Mouse (Mus musculus) heart, embryonic 16.5 days (tissue): Measurements from ENCODE around the gene Ackr2. TPM values are rescaled to one million over a fixed set of nuclear protein-coding genes. Genes with fewer than 3 reads are reported as not detected.
A peak's percentile ranks its signal among the peaks of the same experiment; 100 is the strongest.

Experiments used
- ATAC-seq: fragments of 200-750 bp; cut with Nextera tagmentation; replicated peaks from 2 replicates; pipeline ENCODE4 v1.8.0; 2017; ENCODE audit warnings: moderate number of reproducible peaks; ENCODE audit not compliant: insufficient read depth, low FRiP score; ENCODE audit errors: extremely low read depth
- H3K27ac ChIP-seq: fragments of 300-500 bp; sonication (generic); 2 replicates; pipeline ENCODE4 v1.5.1; 2014; ENCODE audit warnings: mild to moderate bottlenecking, low read length, control low read depth, moderate library complexity
- H3K27me3 ChIP-seq: fragments of 300-500 bp; sonication (generic); 2 replicates; pipeline ENCODE4 v1.6.1; 2014; ENCODE audit warnings: low read length, mixed read lengths; ENCODE audit not compliant: control insufficient read depth, insufficient read depth
- H3K36me3 ChIP-seq: fragments of 300-500 bp; sonication (generic); 2 replicates; pipeline ENCODE4 v1.6.1; 2014; ENCODE audit not compliant: control insufficient read depth, insufficient read depth
- H3K4me1 ChIP-seq: fragments of 300-500 bp; sonication (generic); 2 replicates; pipeline ENCODE4 v1.6.1; 2014; ENCODE audit warnings: low read length, mixed read lengths; ENCODE audit not compliant: control insufficient read depth, insufficient read depth
- H3K4me2 ChIP-seq: fragments of 300-500 bp; sonication (generic); 2 replicates; pipeline ENCODE4 v1.6.1; 2014; ENCODE audit warnings: low read depth, mild to moderate bottlenecking, control low read depth, low read length
- H3K4me3 ChIP-seq: fragments of 300-500 bp; sonication (generic); 2 replicates; pipeline ENCODE4 v1.5.1; 2014; ENCODE audit warnings: mild to moderate bottlenecking, control low read depth, low read length
- H3K9ac ChIP-seq: fragments of 300-500 bp; sonication (generic); 2 replicates; pipeline ENCODE4 v1.6.1; 2014; ENCODE audit warnings: low read length, control low read depth
- H3K9me3 ChIP-seq: fragments of 300-500 bp; sonication (generic); replicated peaks from 2 replicates; pipeline ENCODE4 v1.6.1; 2016; ENCODE audit warnings: low read length; ENCODE audit not compliant: control insufficient read depth
- WGBS: fragments of 180-500 bp; shearing (Covaris S2); extraction: QIAGEN DNeasy Blood & Tissue Kit; methylation state at CpG from one replicate; pipeline ENCODE4 v1.1.7; 2014; 5-methylcytosine and 5-hydroxymethylcytosine counted together
- polyA plus RNA-seq: library from polyadenylated mRNA; unstranded; fragments of >200 nt; fragmentation: Nextera tagmentation; extraction: Ambion mirVana; gene quantifications from 2 replicates; pipeline ENCODE4 v1.2.1, GENCODE M21; 2015

Ackr2 gene
- polyA plus RNA-seq, 1 experiment from 2014 or later, result 2.1 TPM

- H3K4me3 ChIP-seq, result peak overlapping the region; percentile 46
- H3K36me3 ChIP-seq, result no peaks in the 10 kb centered on the region
- H3K9me3 ChIP-seq, result no peaks in the 10 kb centered on the region
- ATAC-seq, result 0 out of 2 replicates have a peak, but pooled peaks have one; percentile 9
- H3K9ac ChIP-seq, result peak overlapping the region; percentile 55; the same call in 1 of the 2 replicates
- 0 out of 2 replicates have a peak, but pooled peaks cover 2% of the 10 kb centered on the region for H3K27me3 ChIP-seq
- H3K27ac ChIP-seq, result no peak overlapping the region
- no peaks in the 10 kb centered on the region for H3K4me1 ChIP-seq
- WGBS, result 47% methylated on average over 21 of the region's 21 CpGs
- peak overlapping the region; percentile 58 for H3K4me2 ChIP-seq
Observed at GRCm38 (mm10) chr9:121937944-121938355, 39.8 kb downstream of the Ackr2 start.

- H3K27ac ChIP-seq, result no peak overlapping the region
- H3K9me3 ChIP-seq, result no peaks in the 10 kb centered on the region
- WGBS, result 77% methylated on average over 3 of the region's 3 CpGs
- H3K4me2 ChIP-seq, result no peak overlapping the region
- no peak overlapping the region for H3K9ac ChIP-seq
- no peak for ATAC-seq
- H3K27me3 ChIP-seq, result peaks cover 3% of the 10 kb centered on the region; the same call in 1 of the 2 replicates
- H3K4me3 ChIP-seq, result no peak overlapping the region
- peaks cover under 1% of the 10 kb centered on the region; the same call in 1 of the 2 replicates for H3K4me1 ChIP-seq
- no peaks in the 10 kb centered on the region for H3K36me3 ChIP-seq
Observed at GRCm38 (mm10) chr9:121943005-121943404, 44.9 kb downstream of the Ackr2 start.

DNA sequence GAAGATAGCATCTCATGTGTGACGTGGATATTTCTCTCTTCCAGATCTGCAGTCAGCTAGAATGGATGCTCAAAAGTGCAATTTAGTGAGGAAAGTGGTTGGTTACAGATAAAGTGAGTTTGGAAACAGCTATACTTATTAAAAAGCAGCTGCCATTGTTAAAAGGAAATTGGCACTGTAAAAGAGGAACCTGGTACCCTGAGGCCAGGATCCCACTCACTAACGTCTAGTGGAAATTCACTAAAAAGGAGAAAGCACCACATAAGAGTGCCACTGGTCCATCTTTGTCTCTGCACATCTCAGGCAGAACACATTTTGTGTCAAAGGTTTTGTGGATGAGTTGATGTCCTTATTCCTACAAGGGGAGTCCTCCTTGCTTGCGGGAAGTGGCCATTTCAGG, 45.5 kb downstream of the Ackr2 start:
- no peaks in the 10 kb centered on the region for H3K9me3 ChIP-seq
- no peak overlapping the region for H3K27ac ChIP-seq
- H3K4me2 ChIP-seq, result no peak overlapping the region
- H3K4me3 ChIP-seq, result no peak overlapping the region
- H3K4me1 ChIP-seq, result peaks cover 4% of the 10 kb centered on the region; the same call in 1 of the 2 replicates
- peaks cover 3% of the 10 kb centered on the region; the same call in 1 of the 2 replicates for H3K27me3 ChIP-seq
- WGBS, result 81% methylated on average over 3 of the region's 3 CpGs
- H3K36me3 ChIP-seq, result no peaks in the 10 kb centered on the region
- no peak for ATAC-seq
- H3K9ac ChIP-seq, result no peak overlapping the region

DNA sequence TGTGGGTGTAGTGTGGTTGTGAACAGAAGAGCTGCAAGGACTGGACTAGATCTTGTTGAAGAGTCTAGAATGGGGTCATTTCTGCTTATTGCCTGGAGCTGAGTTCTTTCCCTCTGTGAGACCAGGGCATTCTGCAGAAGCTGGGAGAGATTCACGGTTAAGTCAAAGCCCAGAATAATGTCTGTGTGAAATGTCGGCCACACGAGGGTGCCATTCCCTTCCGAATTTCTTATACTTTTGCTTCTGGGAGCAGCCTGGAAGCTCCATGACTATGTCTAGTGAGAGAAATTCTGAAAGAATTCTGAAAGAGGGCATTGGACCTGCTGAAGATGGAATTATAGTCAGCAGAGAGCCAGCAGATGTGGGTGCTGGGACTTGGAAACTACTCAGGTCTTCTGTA, 49.6 kb downstream of the Ackr2 start:
- H3K4me1 ChIP-seq, result peaks cover 18% of the 10 kb centered on the region
- H3K27me3 ChIP-seq, result peaks cover 3% of the 10 kb centered on the region; the same call in 1 of the 2 replicates
- H3K9ac ChIP-seq, result no peak overlapping the region
- H3K4me2 ChIP-seq, result no peak overlapping the region
- WGBS, result 8% methylated on average over 4 of the region's 4 CpGs
- H3K36me3 ChIP-seq, result no peaks in the 10 kb centered on the region
- no peak overlapping the region for H3K27ac ChIP-seq
- no peaks in the 10 kb centered on the region for H3K9me3 ChIP-seq
- H3K4me3 ChIP-seq, result no peak overlapping the region
- no peak for ATAC-seq

GRCm38 (mm10) chr9:121948431-121948830, 50.3 kb downstream of the Ackr2 start:
- no peak overlapping the region for H3K9ac ChIP-seq
- H3K27ac ChIP-seq, result 0 out of 2 replicates have a peak overlapping the region, but pooled peaks have one; percentile 7
- peaks cover 18% of the 10 kb centered on the region for H3K4me1 ChIP-seq
- no peaks in the 10 kb centered on the region for H3K9me3 ChIP-seq
- peaks cover 3% of the 10 kb centered on the region; the same call in 1 of the 2 replicates for H3K27me3 ChIP-seq
- 46% methylated on average over 4 of the region's 4 CpGs for WGBS
- ATAC-seq, result no peak
- H3K36me3 ChIP-seq, result no peaks in the 10 kb centered on the region
- H3K4me2 ChIP-seq, result no peak overlapping the region
- H3K4me3 ChIP-seq, result no peak overlapping the region

DNA sequence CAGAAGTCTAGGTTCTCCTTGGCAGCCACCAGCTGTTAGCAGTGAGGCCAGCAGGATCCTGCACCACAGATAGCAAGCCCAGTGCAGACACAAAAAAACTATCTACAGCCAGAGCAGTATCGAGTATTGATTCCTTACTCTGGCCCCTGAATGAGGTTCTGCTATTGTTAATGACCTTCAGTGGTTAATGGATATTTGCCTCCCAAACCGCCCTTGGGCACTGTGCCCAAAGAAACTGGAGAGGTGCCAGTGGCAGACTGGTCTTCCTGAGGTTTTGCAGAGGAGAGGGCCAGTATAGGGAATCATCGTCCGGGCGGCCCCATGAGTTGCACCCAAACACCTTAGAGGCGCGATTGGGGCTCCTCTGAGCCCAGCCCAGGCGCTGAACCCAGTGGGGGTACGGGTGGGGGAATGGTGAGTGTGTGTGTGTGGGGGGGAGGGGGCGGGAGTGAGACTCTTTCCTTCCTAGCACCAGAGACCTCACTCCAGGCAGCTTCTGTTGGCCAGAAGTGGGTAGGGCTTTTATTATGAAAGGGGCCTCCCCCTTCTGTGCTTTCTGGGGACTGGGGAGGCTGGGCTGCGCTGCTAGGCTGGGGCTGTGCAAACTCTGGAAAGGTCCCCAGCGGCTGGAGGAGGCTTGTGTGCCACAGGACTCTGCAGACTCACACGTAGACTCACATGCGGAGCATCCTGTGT, 52.4 kb downstream of the Ackr2 start, which contains the start of gene Fam198a:
Gene Fam198a (plus strand): TSS at position 571 of the 696 bp plus-strand sequence.
- peak; percentile 91 for ATAC-seq
- peak within 1 kb of the TSS; percentile 66 for H3K9ac ChIP-seq
- peaks cover 3% of the 10 kb centered on the region; the same call in 1 of the 2 replicates for H3K27me3 ChIP-seq
- H3K4me1 ChIP-seq, result peaks cover 18% of the 10 kb centered on the region
- WGBS, result 4% methylated on average over 14 of the region's 14 CpGs
- peak within 1 kb of the TSS; percentile 62 for H3K27ac ChIP-seq
- H3K4me2 ChIP-seq, result peak within 1 kb of the TSS; percentile 62
- H3K4me3 ChIP-seq, result peak within 1 kb of the TSS; percentile 37
- H3K9me3 ChIP-seq, result no peaks in the 10 kb centered on the region
- H3K36me3 ChIP-seq, result no peaks in the 10 kb centered on the region

- 30% methylated on average over 4 of the region's 4 CpGs for WGBS
- peak; percentile 30; the same call in 1 of the 2 replicates for ATAC-seq
- Histone ChIP-seq H3K4me1 (peaks cover 18% of the 10 kb centered on the region), H3K36me3 (no peaks in the 10 kb centered on the region), H3K4me3 (peak overlapping the region; percentile 37), H3K9me3 (no peaks in the 10 kb centered on the region), H3K4me2 (peak overlapping the region; percentile 62), H3K27me3 (peaks cover 3% of the 10 kb centered on the region; the same call in 1 of the 2 replicates), H3K27ac (peak overlapping the region; percentile 62), H3K9ac (peak overlapping the region; percentile 66)
Observed at GRCm38 (mm10) chr9:121951114-121951423, 52.9 kb downstream of the Ackr2 start.

DNA sequence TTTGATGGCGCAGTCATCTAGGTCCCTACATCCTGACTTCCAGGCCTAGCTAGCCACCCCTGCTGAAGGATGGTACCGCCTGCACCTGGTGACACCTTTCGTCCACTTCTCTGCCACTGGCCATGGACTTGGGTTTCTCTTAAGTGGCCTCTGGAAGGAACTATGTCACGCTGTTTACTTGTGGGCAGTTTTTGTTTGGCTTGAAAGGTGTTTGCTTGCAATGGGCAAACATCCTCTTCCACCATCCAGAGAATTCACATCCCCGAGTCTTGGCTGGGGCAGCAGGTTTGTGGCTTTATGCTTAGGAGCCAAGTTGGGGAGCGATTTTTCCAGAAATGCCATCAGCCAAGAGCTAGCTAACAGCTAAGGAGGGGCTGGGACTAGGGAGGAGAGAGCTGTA, 54.4 kb downstream of the Ackr2 start:
- ATAC-seq, result no peak
- H3K4me2 ChIP-seq, result no peak overlapping the region
- no peak overlapping the region for H3K9ac ChIP-seq
- H3K9me3 ChIP-seq, result no peaks in the 10 kb centered on the region
- no peak overlapping the region for H3K27ac ChIP-seq
- peaks cover 18% of the 10 kb centered on the region for H3K4me1 ChIP-seq
- no peaks in the 10 kb centered on the region for H3K36me3 ChIP-seq
- no peaks in the 10 kb centered on the region; the same call in 1 of the 2 replicates for H3K27me3 ChIP-seq
- no peak overlapping the region for H3K4me3 ChIP-seq
- 85% methylated on average over 6 of the region's 6 CpGs for WGBS

DNA sequence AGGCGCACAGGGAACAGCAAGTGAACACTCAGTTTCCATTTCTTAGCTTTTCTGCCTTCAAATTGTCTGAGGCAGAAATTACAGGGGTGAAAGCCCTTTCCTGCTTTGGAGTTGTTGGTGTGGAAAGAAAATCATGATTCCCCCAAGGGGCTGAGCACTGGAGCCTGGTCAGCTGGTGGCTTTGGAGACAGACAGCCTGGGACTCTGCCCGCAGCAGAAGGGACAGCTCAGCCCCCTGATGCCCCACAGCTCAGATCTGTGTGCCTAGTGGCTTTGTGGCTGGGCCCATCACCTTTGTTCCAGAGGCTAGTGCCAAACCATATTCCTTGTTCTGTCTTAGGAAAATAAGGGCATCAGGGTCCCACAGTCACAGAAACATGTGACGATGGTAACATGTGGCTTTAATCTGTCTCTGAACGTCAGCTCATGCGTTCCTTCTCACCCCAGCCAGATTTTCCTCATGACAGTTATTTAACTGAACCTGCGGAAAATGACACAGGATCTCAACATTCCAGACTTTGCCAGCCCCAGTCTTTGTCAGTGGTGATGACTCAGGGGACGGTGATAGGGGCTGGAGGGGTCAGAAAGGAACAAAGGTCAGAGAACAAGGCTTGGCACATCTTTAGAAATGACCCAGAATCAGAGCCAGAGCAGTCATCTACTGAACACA, 61.9 kb downstream of the Ackr2 start:
- Histone ChIP-seq H3K36me3 (no peaks in the 10 kb centered on the region), H3K4me1 (no peaks in the 10 kb centered on the region), H3K9me3 (no peaks in the 10 kb centered on the region), H3K4me3 (no peak overlapping the region), H3K27me3 (no peaks in the 10 kb centered on the region), H3K4me2 (no peak overlapping the region), H3K9ac (no peak overlapping the region), H3K27ac (no peak overlapping the region)
- 49% methylated on average over 7 of the region's 7 CpGs for WGBS
- ATAC-seq, result no peak
